ENCODE assay signal across 24 mouse cellular contexts in genomic region chr13:49112652-49113051, GRCm38 (mm10). TPM values are rescaled to one million over a fixed set of nuclear protein-coding genes. Genes with fewer than 3 reads are reported as not detected.
A peak's percentile ranks its signal among the peaks of the same experiment; 100 is the strongest.
DNase-seq lines count a peak whose midpoint lies in the region; ATAC-seq and TF ChIP-seq lines count a peak whose summit lies in the region.
"Had no signal": no experiment of that assay in that cellular context is flagged by ENCODE, and none has a peak within 500 bp of the region (broad histone marks: within the 10 kb centered on the region; RNA-seq: fewer than 3 reads in every experiment).

No protein-coding gene starts in this region.

- H3K9me3 ChIP-seq in lung, embryonic 14.5 days (ENCODE audit: low read depth, low read length) = no peaks in the 10 kb centered on the region
- no peaks in the 10 kb centered on the region for H3K9me3 ChIP-seq in intestine, postnatal 0 days (ENCODE audit: control insufficient read depth)
- H3K9me3 ChIP-seq in stomach, postnatal 0 days (ENCODE audit: control insufficient read depth, low read length) = no peaks in the 10 kb centered on the region
- H3K9me3 ChIP-seq: embryonic facial prominence, embryonic 15.5 days; G1E; heart, embryonic 10.5 days; hindbrain, embryonic 13.5 days had no signal

- no peaks in the 10 kb centered on the region for H3K4me1 ChIP-seq in lung, embryonic 14.5 days (ENCODE audit: insufficient read depth)
- H3K4me1 ChIP-seq in intestine, postnatal 0 days (replicated peaks; ENCODE audit: control insufficient read depth, insufficient read depth, low read length) = no peaks in the 10 kb centered on the region
- H3K4me1 ChIP-seq in stomach, postnatal 0 days (replicated peaks; ENCODE audit: control insufficient read depth, insufficient read depth) = no peaks in the 10 kb centered on the region
- H3K4me1 ChIP-seq: heart, embryonic 10.5 days had no signal

- 0 out of 2 replicates have a peak, but pooled peaks have one; percentile 41 for ATAC-seq in cerebellum, adult (ENCODE audit: insufficient number of reproducible peaks, low FRiP score, low TSS enrichment)
- no peak for ATAC-seq in lung, embryonic 14.5 days (ENCODE audit: insufficient read depth)
- peak; percentile 44; the same call in 1 of the 2 replicates for ATAC-seq in intestine, postnatal 0 days
- ATAC-seq in stomach, postnatal 0 days (ENCODE audit: low FRiP score, low TSS enrichment) = peak; percentile 72
- ATAC-seq: CD4-positive, CD25-positive, alpha-beta regulatory T cell, adult 4 months; forebrain, embryonic 16.5 days had no signal

- no peak for TF ChIP-seq EP300 in stomach, postnatal 0 days (optimal IDR thresholded peaks at IDR 0.05)

- no peak overlapping the region for H3K27ac ChIP-seq in lung, embryonic 14.5 days (ENCODE audit: low read depth)
- no peak overlapping the region for H3K27ac ChIP-seq in intestine, postnatal 0 days (ENCODE audit: low read depth, low read length)
- H3K27ac ChIP-seq in stomach, postnatal 0 days (replicated peaks) = no peak overlapping the region
- H3K27ac ChIP-seq: embryonic facial prominence, embryonic 15.5 days; heart, embryonic 10.5 days; hindbrain, embryonic 13.5 days had no signal

- H3K27me3 ChIP-seq in lung, embryonic 14.5 days (ENCODE audit: insufficient read depth, low read length) = no peaks in the 10 kb centered on the region
- no peaks in the 10 kb centered on the region for H3K27me3 ChIP-seq in intestine, postnatal 0 days (replicated peaks; ENCODE audit: control insufficient read depth, insufficient read depth, low read length)
- H3K27me3 ChIP-seq in stomach, postnatal 0 days (ENCODE audit: control insufficient read depth, insufficient read depth, low read length) = no peaks in the 10 kb centered on the region
- H3K27me3 ChIP-seq: embryonic facial prominence, embryonic 15.5 days; hindbrain, embryonic 13.5 days had no signal

- H3K9ac ChIP-seq in lung, embryonic 14.5 days = no peak overlapping the region
- no peak overlapping the region for H3K9ac ChIP-seq in intestine, postnatal 0 days (ENCODE audit: low read depth, low read length)
- no peak overlapping the region for H3K9ac ChIP-seq in stomach, postnatal 0 days (ENCODE audit: low read length)
- H3K9ac ChIP-seq: embryonic facial prominence, embryonic 15.5 days; hindbrain, embryonic 13.5 days had no signal

- DNase-seq in cerebellum, adult 18-20 months = no peak
- peak; percentile 17 for DNase-seq in lung, embryonic 14.5 days
- DNase-seq in lung, postnatal 25 days (ENCODE audit: low spot score) = no peak
- DNase-seq in stomach, postnatal 0 days (ENCODE audit: low spot score) = peak; percentile 59
- no peak for DNase-seq in right cerebral cortex, postnatal 4 days
- no peak for DNase-seq in right cerebral cortex, postnatal 25 days
- DNase-seq: adrenal gland, adult 8-10 months; B cell, adult 2 months; cerebellum, adult 11-12 months; cerebellum, postnatal 14 days; embryo, embryonic 11 days; gastrocnemius, postnatal 36 days; heart, adult 18-20 months; heart, postnatal 10 days; heart, postnatal 4 days had no signal

- no peaks in the 10 kb centered on the region for H3K36me3 ChIP-seq in lung, embryonic 14.5 days (ENCODE audit: insufficient read depth)
- H3K36me3 ChIP-seq in intestine, postnatal 0 days (ENCODE audit: control insufficient read depth, insufficient read depth) = no peaks in the 10 kb centered on the region
- H3K36me3 ChIP-seq in stomach, postnatal 0 days (ENCODE audit: control insufficient read depth, insufficient read depth, low read length) = no peaks in the 10 kb centered on the region
- H3K36me3 ChIP-seq: embryonic facial prominence, embryonic 15.5 days; G1E; heart, embryonic 10.5 days had no signal

- no peak overlapping the region for H3K4me3 ChIP-seq in lung, embryonic 14.5 days (ENCODE audit: low read depth, low read length)
- no peak overlapping the region for H3K4me3 ChIP-seq in intestine, postnatal 0 days (ENCODE audit: low read depth, low read length)
- no peak overlapping the region for H3K4me3 ChIP-seq in stomach, postnatal 0 days (ENCODE audit: low read depth, low read length)
- H3K4me3 ChIP-seq: embryonic facial prominence, embryonic 15.5 days; erythroblast, embryonic 14.5 days; heart, embryonic 10.5 days; hindbrain, embryonic 13.5 days had no signal

- 72% methylated on average over 8 of the region's 8 CpGs for WGBS in lung, embryonic 14.5 days
- 61% methylated on average over 8 of the region's 8 CpGs for WGBS in intestine, postnatal 0 days
- 54% methylated on average over 8 of the region's 8 CpGs for WGBS in stomach, postnatal 0 days

- no peak for TF ChIP-seq CTCF in lung, embryonic 14.5 days (IDR thresholded peaks at IDR 0.05; ENCODE audit: low read depth)
- TF ChIP-seq CTCF in intestine, postnatal 0 days (IDR thresholded peaks at IDR 0.05; ENCODE audit: low read depth) = no peak
- peak; percentile 37 for TF ChIP-seq CTCF in stomach, postnatal 0 days (IDR thresholded peaks at IDR 0.05; ENCODE audit: low read depth)

- H3K4me2 ChIP-seq in lung, embryonic 14.5 days = no peak overlapping the region
- no peak overlapping the region for H3K4me2 ChIP-seq in intestine, postnatal 0 days (replicated peaks; ENCODE audit: low read depth)
- no peak overlapping the region for H3K4me2 ChIP-seq in stomach, postnatal 0 days (replicated peaks; ENCODE audit: low read depth)
- H3K4me2 ChIP-seq: embryonic facial prominence, embryonic 15.5 days; hindbrain, embryonic 13.5 days had no signal

RNA-seq across cellular contexts. Expression of gene Wnk2, which starts 35.2 kb away (rescaled TPM):
- polyA plus RNA-seq in lung, embryonic 14.5 days (2014; fragmentation: Nextera tagmentation; extraction: Ambion mirVana) = 1.5 and 1.8 TPM in 2 replicates
- polyA plus RNA-seq in intestine, postnatal 0 days (2015; fragmentation: Nextera tagmentation; extraction: Ambion mirVana) = 1.7 and 2.3 TPM in 2 replicates
- polyA plus RNA-seq in stomach, postnatal 0 days (2015; fragmentation: Nextera tagmentation; extraction: Ambion mirVana) = 1.6 and 1.7 TPM in 2 replicates
- polyA plus RNA-seq: CD4-positive, CD25-positive, alpha-beta regulatory T cell, adult 4 months; erythroblast, embryonic 14.5 days; G1E had no signal

Comparison
In these comparisons a context has a peak if more than half of its experiments do, and no peak if none do; other contexts are left out.
1. DNase-seq: peak in lung, embryonic 14.5 days (single experiment) and stomach, postnatal 0 days (single experiment); none in cerebellum, adult 18-20 months (0 of 2), lung, postnatal 25 days (single experiment), right cerebral cortex, postnatal 4 days (single experiment) and right cerebral cortex, postnatal 25 days (single experiment).